Mouse (Mus musculus) heart, embryonic 10.5 days (tissue): Measurements from ENCODE around the gene Mast4. TPM values are rescaled to one million over a fixed set of nuclear protein-coding genes. Genes with fewer than 3 reads are reported as not detected.

Experiments used
- DNase-seq: peaks from one replicate; pipeline ENCODE4 v3.0.0-alpha.2; 2017; ENCODE audit warnings: low spot score
- H3K27ac ChIP-seq: fragments of 300-500 bp; sonication (generic); 2 replicates; pipeline ENCODE4 v1.5.1; 2016; ENCODE audit warnings: mild to moderate bottlenecking
- H3K27me3 ChIP-seq: fragments of 300-500 bp; sonication (generic); 2 replicates; pipeline ENCODE4 v1.6.1; 2016; ENCODE audit warnings: mild to moderate bottlenecking; ENCODE audit not compliant: poor library complexity, insufficient read depth, severe bottlenecking
- H3K36me3 ChIP-seq: fragments of 300-500 bp; sonication (generic); 2 replicates; pipeline ENCODE4 v1.6.1; 2016; ENCODE audit warnings: mild to moderate bottlenecking, moderate library complexity
- H3K4me1 ChIP-seq: fragments of 300-500 bp; sonication (generic); 2 replicates; pipeline ENCODE4 v1.6.1; 2016; ENCODE audit warnings: mild to moderate bottlenecking
- H3K4me3 ChIP-seq: fragments of 300-500 bp; sonication (generic); 2 replicates; pipeline ENCODE4 v1.5.1; 2016; ENCODE audit warnings: mild to moderate bottlenecking, moderate library complexity
- H3K9me3 ChIP-seq: fragments of 300-500 bp; sonication (generic); 2 replicates; pipeline ENCODE4 v1.6.1; 2016; ENCODE audit warnings: mild to moderate bottlenecking, moderate library complexity
- WGBS: fragments of 180-500 bp; shearing (Covaris S2); methylation state at CpG from one replicate; pipeline ENCODE4 v1.1.7; 2016; 5-methylcytosine and 5-hydroxymethylcytosine counted together
- polyA plus RNA-seq: library from polyadenylated mRNA; unstranded; fragments of >200 nt; fragmentation: Nextera tagmentation; extraction: Ambion mirVana; gene quantifications from 2 replicates; pipeline ENCODE4 v1.2.1, GENCODE M21; 2016

Gene Mast4
- polyA plus RNA-seq, 1 experiment from 2014 or later, result 33.2 TPM

- Histone ChIP-seq H3K36me3 (no peaks in the 10 kb centered on the region), H3K27ac (no peak overlapping the region), H3K9me3 (no peaks in the 10 kb centered on the region), H3K4me1 (peaks cover 15% of the 10 kb centered on the region), H3K27me3 (no peaks in the 10 kb centered on the region), H3K4me3 (no peak overlapping the region)
- 27% methylated on average over 5 of the region's 5 CpGs for WGBS
- DNase-seq, result no peak
Observed at GRCm38 (mm10) chr13:103144343-103144742, 190.0 kb downstream of the Mast4 start.

- H3K36me3 ChIP-seq, result no peaks in the 10 kb centered on the region
- no peak overlapping the region for H3K27ac ChIP-seq
Observed at GRCm38 (mm10) chr13:103141304-103141703, 193.0 kb downstream of the Mast4 start.

DNA sequence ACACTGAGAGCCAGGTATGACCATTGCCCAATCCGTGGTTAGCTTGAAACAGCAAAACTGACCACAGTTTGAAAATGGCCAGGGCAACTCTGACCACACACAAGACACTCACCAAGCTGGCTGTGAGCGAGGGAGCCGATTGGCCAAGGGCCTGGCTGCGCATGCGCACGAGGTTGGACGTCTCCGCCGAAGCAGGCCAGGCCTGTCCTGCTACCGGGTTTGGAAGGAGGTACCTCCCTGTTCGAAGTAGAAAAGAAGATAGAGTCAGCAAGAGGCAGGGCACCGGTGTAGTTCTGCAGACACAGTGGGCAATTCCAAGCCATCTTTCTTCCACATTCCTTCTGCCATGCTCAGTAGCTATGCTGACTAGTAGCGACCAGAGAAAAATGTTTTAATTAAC lies 194.2 kb downstream of the Mast4 start:
- H3K4me3 ChIP-seq, result no peak overlapping the region
- no peaks in the 10 kb centered on the region for H3K27me3 ChIP-seq
- no peaks in the 10 kb centered on the region for H3K9me3 ChIP-seq
- DNase-seq, result no peak
- H3K27ac ChIP-seq, result 0 out of 2 replicates have a peak overlapping the region, but pooled peaks have one; percentile 11
- no peaks in the 10 kb centered on the region for H3K36me3 ChIP-seq
- H3K4me1 ChIP-seq, result peaks cover 16% of the 10 kb centered on the region
- 89% methylated on average over 13 of the region's 13 CpGs for WGBS

More at GRCm38 (mm10) chr13:103141304-103141703, 193.0 kb downstream of the Mast4 start:
- Histone ChIP-seq H3K4me1 (peaks cover 16% of the 10 kb centered on the region), H3K4me3 (no peak overlapping the region), H3K9me3 (no peaks in the 10 kb centered on the region), H3K27me3 (no peaks in the 10 kb centered on the region)
- WGBS, result 81% methylated on average over 5 of the region's 5 CpGs
- DNase-seq, result no peak

GRCm38 (mm10) chr13:103138298-103138697 lies 196.0 kb downstream of the Mast4 start:
- DNase-seq, result no peak
- Histone ChIP-seq H3K36me3 (no peaks in the 10 kb centered on the region), H3K9me3 (no peaks in the 10 kb centered on the region), H3K27me3 (no peaks in the 10 kb centered on the region), H3K4me1 (peaks cover 6% of the 10 kb centered on the region; the same call in 1 of the 2 replicates), H3K4me3 (no peak overlapping the region), H3K27ac (no peak overlapping the region)

GRCm38 (mm10) chr13:103135224-103135883 lies 198.9 kb downstream of the Mast4 start:
- 93% methylated on average over 17 of the region's 17 CpGs for WGBS
- H3K36me3 ChIP-seq, result no peaks in the 10 kb centered on the region
- DNase-seq, result no peak
- no peaks in the 10 kb centered on the region for H3K9me3 ChIP-seq
- H3K27me3 ChIP-seq, result no peaks in the 10 kb centered on the region
- no peak overlapping the region for H3K4me3 ChIP-seq
- H3K27ac ChIP-seq, result no peak overlapping the region
- peaks cover 6% of the 10 kb centered on the region; the same call in 1 of the 2 replicates for H3K4me1 ChIP-seq

DNA sequence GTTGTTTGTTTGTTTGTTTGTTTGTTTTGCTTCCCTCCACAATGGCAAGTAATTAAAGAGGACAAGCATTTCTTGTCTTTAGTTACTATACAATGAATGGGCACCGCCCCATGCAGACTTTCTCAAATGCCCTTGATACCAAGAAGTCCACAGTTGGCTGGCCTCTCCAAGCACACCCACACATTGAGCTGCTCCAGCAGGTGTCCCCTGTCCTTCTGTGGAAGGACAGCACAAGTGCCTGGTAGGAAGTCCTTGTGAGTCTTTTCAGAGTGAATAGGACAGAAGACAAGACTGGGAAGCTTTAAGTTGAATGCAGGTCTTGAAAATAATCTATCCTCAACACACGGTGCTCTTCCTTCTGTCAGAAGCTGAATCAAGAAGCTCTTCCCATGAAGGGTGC lies 202.5 kb downstream of the Mast4 start:
- Histone ChIP-seq H3K4me3 (no peak overlapping the region), H3K4me1 (peaks cover 12% of the 10 kb centered on the region), H3K36me3 (no peaks in the 10 kb centered on the region), H3K27me3 (no peaks in the 10 kb centered on the region), H3K9me3 (no peaks in the 10 kb centered on the region), H3K27ac (no peak overlapping the region)
- WGBS, result 91% methylated on average over 2 of the region's 2 CpGs
- no peak for DNase-seq

DNA sequence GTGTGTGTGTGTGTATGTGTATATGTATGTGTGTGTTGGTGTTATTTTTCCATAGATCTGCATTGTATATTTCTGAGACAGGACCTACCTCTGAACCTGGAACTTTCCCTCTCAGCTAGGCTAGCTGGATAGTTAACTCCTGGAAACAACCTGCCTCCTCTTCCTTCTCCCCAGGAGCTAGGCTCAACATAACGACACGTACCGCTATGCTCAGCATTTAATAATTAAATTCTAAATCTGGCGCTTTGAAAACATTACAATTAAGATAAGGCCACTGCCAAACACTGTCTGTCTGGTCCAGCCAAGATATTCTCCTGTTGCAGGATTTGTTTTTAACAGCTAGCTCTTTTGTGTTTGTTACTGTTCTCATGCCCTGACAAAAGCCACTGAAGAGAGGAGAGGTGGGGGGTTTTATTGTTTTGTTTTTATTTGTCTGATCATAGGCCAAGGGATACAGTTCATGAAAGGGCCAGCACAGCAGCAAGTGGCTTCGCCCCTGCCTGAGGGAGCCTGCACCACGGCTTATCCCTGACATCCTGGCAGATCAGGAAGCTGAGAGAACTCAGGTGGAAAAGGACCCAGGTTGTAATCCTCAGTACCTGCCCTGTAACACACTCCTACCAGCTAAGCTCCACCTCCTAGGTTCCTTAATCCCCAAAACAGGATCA lies 205.0 kb downstream of the Mast4 start:
- Histone ChIP-seq H3K27me3 (no peaks in the 10 kb centered on the region), H3K4me1 (peaks cover 12% of the 10 kb centered on the region), H3K36me3 (no peaks in the 10 kb centered on the region), H3K27ac (peak overlapping the region; percentile 67), H3K4me3 (no peak overlapping the region), H3K9me3 (no peaks in the 10 kb centered on the region)
- DNase-seq, result no peak
- WGBS, result 65% methylated on average over 6 of the region's 6 CpGs

DNA sequence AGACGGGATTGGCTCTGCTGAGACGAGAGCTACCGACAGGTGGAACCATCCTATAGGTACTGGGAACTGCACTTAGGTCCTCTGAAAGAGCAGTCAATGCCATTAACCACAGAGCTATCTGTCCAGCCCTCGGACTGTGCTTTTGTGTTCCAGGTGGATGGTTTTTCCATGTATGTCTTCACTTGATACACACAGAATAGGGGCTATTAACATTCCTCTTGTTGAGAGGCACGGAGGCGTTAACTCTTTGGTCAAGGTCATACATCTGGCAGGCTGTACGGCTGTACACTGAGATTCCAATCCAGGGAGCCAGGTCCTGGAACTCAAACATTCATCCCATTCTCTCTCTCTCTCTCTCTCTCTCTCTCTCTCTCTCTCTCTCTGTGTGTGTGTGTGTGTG lies 205.6 kb downstream of the Mast4 start:
- Histone ChIP-seq H3K27ac (peak overlapping the region; percentile 67; the same call in 1 of the 2 replicates), H3K9me3 (no peaks in the 10 kb centered on the region)
- 59% methylated on average over 7 of the region's 7 CpGs for WGBS

GRCm38 (mm10) chr13:103127594-103127993 lies 206.7 kb downstream of the Mast4 start:
- Histone ChIP-seq H3K4me1 (peaks cover 14% of the 10 kb centered on the region), H3K9me3 (no peaks in the 10 kb centered on the region), H3K27me3 (no peaks in the 10 kb centered on the region), H3K27ac (no peak overlapping the region), H3K36me3 (no peaks in the 10 kb centered on the region), H3K4me3 (no peak overlapping the region)
- 91% methylated on average over 5 of the region's 5 CpGs for WGBS
- no peak for DNase-seq

More for the DNA sequence above, 205.6 kb downstream of the Mast4 start:
- DNase-seq, result no peak
- Histone ChIP-seq H3K4me1 (peaks cover 12% of the 10 kb centered on the region), H3K27me3 (no peaks in the 10 kb centered on the region), H3K4me3 (no peak overlapping the region), H3K36me3 (no peaks in the 10 kb centered on the region)

DNA sequence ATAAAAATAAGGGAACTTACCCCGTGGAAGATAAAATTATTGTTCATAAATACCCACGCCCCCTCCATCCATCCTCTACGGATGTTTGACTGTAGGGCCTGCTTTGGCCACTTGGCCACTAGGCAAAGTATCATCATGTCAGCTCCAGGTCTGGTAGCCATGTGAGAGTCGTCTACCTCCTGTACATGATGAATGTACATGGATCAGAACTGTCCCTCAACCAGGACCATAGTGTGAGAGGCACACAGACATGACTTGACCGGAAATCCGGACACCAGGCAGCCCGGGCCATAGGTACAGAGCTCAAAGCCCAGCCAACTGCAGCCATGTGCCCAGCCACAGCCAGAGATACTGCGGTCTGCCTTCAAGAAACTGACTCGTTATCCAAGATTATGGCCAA lies 210.6 kb downstream of the Mast4 start:
- Histone ChIP-seq H3K4me3 (no peak overlapping the region), H3K36me3 (no peaks in the 10 kb centered on the region), H3K9me3 (no peaks in the 10 kb centered on the region), H3K4me1 (peaks cover 26% of the 10 kb centered on the region), H3K27ac (no peak overlapping the region), H3K27me3 (no peaks in the 10 kb centered on the region)
- DNase-seq, result no peak
- 87% methylated on average over 9 of the region's 9 CpGs for WGBS

DNA sequence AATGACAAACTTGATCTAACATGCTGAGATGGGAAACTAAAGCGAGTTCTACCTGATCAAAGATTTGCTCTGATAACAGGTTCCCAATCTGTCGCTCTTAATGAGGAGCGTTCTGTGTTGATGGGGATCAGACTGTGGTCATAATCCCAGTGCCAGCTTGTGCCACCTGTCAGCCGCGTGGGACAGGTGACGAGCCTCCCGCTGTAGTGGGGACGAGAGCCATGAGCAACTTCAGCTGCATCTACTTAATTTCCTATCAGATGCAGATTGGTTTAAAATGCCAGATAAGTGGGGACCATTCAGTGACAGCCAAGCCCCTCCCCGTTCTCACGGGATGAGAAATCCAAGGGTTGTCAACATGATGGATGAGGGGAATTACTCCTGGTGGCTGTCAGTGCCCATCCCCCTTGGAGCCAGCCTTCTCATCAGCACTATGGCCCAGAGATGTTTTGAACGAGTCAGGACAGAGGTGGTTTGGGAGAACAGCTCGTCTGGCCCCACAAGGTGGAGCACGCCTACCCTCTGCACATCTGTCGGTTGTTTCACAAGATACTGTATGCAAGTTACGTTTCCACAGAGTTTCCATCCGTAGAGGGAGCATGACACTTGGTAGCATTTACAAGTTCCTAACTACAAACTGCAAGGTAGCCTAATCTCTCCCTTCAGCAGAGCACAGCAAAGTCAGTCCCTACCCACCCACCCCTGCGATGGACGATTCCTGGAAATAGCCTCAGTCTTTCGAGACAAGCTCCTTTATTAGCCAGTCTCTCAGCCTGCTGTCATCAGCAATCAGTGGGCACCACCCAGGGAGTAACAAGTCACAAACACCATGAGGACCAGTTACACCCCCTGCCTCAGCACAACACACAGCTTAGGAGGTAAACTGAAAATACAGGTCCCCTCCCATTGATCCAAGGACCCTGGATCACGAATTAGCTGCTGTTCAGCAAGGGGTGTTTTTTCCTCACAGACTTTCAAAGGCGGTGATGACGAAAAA lies 212.2 kb downstream of the Mast4 start:
- peak; percentile 73 for DNase-seq
- 34% methylated on average over 22 of the region's 22 CpGs for WGBS
- H3K27ac ChIP-seq, result peak overlapping the region; percentile 56

DNA sequence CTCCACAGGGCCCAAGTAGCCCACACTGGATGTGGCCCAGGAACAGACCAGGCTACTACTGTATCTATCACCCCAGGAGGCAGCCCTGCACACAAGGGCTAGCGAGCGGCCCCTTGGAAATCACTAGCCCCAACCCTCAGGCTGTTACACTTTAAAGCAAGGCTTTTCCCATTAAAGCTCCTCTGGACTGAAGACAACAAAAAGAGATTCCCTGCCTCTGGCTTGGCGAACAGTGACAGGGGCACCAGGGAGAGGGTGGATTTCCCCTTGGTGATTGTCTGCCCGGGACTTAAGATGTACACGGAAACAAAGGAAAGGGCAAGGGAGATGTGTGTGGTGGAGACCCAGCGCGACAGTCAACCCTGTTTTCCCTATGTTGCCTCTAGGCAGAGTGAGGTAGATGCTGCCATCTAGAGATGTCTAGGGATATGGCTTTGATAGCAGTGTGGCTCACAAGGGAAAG lies 213.6 kb downstream of the Mast4 start:
- no peaks in the 10 kb centered on the region for H3K27me3 ChIP-seq
- peak; percentile 73 for DNase-seq
- H3K9me3 ChIP-seq, result no peaks in the 10 kb centered on the region
- WGBS, result 14% methylated on average over 7 of the region's 7 CpGs
- peak overlapping the region; percentile 33; the same call in 1 of the 2 replicates for H3K4me3 ChIP-seq
- H3K36me3 ChIP-seq, result no peaks in the 10 kb centered on the region
- H3K4me1 ChIP-seq, result peaks cover 23% of the 10 kb centered on the region
- H3K27ac ChIP-seq, result peak overlapping the region; percentile 62

More for the DNA sequence above, 212.2 kb downstream of the Mast4 start:
- Histone ChIP-seq H3K36me3 (no peaks in the 10 kb centered on the region), H3K27me3 (no peaks in the 10 kb centered on the region), H3K4me3 (peak overlapping the region; percentile 38), H3K4me1 (peaks cover 23% of the 10 kb centered on the region), H3K9me3 (no peaks in the 10 kb centered on the region)
